Mouse (Mus musculus): ENCODE measurements around the gene Lamb3.

Gene Lamb3

GRCm38 (mm10) chr1:193310519-193311085, 103.1 kb downstream of the Lamb3 start:
- in situ Hi-C loops (cut with MboI, MseI): no loop called here

DNA sequence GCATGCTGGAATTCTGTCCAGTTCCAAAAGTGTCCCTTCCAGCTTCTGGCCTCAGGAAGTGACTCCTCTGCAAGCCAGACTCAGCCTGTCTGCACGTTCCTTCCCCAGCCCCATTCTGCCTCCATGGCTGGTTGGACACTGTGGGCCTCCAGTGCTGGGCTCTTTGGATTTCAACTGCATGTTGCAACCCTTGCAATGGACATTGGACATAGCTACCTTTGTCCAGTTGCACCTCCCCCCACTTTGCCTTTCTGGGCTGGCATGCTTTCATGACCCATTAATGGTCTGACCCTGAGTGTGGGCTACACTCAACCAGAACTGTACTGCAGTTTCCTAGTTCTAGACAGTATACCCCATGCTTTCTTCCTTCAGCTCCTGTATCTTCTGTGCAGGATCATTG, 104.1 kb downstream of the Lamb3 start:
- in situ Hi-C loops (cut with MboI, MseI): no loop called here

DNA sequence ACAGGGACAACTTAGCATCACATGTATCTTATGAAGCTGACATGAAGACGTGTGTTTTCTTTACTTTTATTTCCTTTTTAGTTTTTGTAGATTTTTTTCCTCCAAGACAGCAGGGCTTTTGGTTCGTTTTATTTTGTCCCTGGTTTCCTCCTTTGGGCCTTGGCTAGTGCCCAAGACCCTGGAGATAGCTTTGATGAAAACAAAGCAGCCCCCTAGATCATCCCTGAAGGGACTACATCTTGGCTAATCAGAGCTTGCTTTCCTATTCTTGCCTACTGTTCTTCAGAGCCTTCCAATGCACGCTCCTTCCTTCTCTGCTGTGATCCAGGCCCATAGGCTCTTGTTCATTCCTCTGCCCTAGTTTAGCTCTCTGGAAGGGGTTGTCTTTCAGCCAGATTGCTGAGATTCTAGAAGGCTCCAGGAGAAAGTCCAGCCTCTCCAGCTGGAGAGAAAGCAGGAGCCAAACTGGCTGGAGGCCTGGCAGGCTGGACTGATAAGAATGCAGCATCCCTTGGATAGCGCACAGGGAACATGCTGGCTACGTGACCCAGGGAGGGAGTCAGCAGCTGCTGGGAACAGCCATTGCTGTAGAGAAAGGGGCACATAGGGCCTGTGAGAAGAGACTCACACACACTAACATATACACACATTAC, 108.3 kb downstream of the Lamb3 start:
- in situ Hi-C loops (cut with MboI, MseI): no loop called here

DNA sequence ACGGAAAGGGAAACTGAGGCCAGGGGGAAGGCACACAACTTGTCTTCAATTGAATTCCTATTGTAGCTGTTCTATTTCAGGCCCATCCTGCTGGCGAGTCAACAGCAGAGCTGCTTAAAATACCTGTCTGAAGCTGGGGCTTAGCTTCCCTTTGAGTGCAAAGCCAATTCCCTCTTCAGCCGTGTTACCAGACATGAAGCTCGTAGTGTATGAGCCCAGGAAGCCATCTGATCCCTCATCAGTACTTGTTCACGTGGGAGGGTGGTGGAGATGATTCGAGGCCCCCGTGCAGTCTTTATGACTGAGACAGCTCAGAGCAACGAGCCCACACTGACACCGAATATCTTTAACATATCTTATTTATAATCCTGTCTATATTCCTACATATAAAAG, 108.9 kb downstream of the Lamb3 start:
- in situ Hi-C loops (cut with MboI, MseI): no loop called here

DNA sequence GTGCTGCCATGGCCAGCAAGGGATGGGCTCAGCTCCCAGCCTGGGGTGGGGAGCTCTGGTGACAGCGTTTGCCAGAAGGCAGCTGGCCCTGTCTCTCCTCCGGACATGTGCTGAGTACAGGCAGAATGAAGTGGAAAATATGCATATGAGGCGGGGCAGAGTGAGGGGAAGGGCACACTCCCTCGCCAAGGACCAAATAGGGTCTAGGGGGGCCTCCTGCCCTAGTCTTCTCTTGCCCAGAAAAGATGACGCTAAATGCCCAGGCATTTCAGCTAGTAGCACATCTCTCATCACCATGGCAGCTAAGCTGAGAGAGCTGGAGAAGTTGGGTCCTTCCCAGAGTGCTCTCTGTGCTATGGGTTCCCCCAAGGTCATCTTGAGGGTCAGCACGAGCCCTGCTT, 109.7 kb downstream of the Lamb3 start:
- in situ Hi-C loops (cut with MboI, MseI): no loop called here

DNA sequence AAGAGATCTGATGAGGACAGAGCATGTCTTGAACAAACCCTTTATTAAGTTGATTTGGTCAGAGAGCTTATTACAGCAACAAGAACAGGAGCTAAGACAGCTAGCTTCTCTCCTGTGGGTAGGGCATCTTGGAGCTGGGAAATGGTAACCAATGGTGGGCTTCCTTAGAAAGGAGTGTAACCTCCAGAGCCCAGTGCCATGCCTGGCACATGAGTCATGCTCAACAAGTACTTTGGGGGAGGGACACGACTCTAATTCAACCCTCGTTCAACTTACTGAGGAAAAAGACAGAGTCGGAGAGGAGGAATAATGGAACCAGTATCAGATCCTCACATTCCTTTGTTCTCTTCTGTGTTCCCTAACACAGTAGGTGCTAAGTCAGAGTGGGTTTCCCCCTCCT, 112.2 kb downstream of the Lamb3 start:
- in situ Hi-C loops (cut with MboI, MseI): no loop called here

- in situ Hi-C loops (cut with MboI, MseI): no loop called here
Measured at GRCm38 (mm10) chr1:193320398-193320797, 112.9 kb downstream of the Lamb3 start.

- in situ Hi-C loops (cut with MboI, MseI): no loop called here
Measured at GRCm38 (mm10) chr1:193323686-193324085, 116.2 kb downstream of the Lamb3 start.

DNA sequence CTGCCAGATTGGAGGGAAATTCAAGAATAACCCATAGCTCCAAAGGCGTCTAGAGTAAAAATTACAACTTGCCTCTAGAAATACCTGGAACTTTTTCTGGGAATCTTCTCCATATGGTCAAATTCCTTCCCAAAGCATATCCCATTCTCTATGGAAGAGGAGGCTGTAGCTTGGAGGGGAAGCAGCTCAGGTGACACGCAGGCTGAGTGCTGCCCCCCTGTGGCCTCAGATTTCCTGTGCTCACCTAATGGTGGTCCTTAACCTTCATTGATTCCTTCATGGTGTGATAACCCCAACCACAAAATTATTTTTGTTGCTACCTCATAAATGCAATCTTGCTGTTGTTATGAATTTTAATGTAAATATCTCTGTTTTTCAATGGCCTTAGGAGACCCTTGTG, 116.7 kb downstream of the Lamb3 start:
- in situ Hi-C loops (cut with MboI, MseI): no loop called here

DNA sequence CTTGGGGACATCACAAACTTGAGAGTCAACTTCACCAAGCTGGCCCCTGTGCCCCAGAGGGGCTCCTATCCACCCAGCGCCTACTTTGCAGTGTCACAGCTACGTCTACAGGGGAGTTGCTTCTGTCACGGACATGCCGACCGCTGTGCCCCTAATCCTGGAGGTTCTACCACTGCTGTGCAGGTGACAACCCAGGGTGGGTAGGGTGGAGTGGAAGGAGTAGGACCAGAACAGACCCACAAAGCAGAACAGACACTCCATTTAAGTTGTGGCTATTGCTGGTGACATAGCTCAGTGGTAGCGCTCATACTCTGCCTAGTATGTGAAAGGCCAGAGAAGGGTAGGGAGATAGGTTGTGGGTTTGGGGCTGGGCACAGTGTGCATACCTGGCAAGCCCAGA, 118.4 kb downstream of the Lamb3 start:
- in situ Hi-C loops (cut with MboI, MseI): loop anchor here (5.0 kb wide), 3 partner anchors 59 to 119 kb away; partner anchors contain the start of genes Hsd11b1 (in 1 of the 2) and Lamb3 (in 1 of the 2)

GRCm38 (mm10) chr1:193326456-193327145, 119.1 kb downstream of the Lamb3 start:
- in situ Hi-C loops (cut with MboI, MseI): loop anchor here (5.0 kb wide), 3 partner anchors 59 to 119 kb away; partner anchors contain the start of genes Hsd11b1 (in 1 of the 2) and Lamb3 (in 1 of the 2)

DNA sequence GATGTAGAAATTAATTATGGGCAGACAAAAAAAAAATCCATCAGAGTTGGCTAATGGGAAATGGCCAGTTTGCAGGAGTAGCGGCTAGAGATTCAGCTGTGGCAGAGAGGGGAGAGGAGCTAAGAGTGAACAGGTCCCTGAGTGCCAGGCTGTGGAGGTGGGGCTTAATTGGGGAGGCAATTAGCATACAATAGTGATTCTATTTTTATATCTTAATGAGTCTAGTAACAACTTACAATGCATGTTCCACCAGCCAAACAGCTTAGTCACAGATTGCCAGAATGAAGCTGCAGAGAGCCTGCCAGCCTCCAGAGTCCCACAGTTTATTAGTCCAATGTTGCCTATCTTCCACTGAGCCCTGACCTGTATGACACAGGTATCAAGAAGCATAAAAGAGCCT, 119.7 kb downstream of the Lamb3 start:
- in situ Hi-C loops (cut with MboI, MseI): loop anchor here (5.0 kb wide), 3 partner anchors 60 to 120 kb away; partner anchors contain the start of genes Hsd11b1 (in 1 of the 2) and Lamb3 (in 1 of the 2)

DNA sequence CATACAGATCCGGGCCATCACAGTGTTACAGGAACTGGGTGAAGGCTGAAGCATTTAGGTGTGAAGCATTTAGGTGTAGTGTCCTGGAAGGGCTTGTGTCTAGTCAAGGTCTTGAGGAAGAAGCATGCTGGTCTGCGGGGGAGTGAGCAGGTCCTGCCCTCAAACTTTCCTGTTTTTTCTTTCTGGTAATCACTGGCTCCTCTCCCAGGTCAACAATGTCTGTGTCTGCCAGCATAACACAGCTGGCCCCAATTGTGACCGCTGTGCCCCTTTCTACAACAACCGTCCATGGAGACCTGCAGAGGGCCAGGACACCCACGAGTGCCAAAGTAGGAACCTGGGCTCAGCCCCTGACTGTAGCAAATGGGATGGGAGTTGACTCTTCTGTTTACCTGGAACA, 120.2 kb downstream of the Lamb3 start:
- in situ Hi-C loops (cut with MboI, MseI): loop anchor here (5.0 kb wide), 3 partner anchors 60 to 120 kb away; partner anchors contain the start of genes Hsd11b1 (in 1 of the 2) and Lamb3 (in 1 of the 2)

DNA sequence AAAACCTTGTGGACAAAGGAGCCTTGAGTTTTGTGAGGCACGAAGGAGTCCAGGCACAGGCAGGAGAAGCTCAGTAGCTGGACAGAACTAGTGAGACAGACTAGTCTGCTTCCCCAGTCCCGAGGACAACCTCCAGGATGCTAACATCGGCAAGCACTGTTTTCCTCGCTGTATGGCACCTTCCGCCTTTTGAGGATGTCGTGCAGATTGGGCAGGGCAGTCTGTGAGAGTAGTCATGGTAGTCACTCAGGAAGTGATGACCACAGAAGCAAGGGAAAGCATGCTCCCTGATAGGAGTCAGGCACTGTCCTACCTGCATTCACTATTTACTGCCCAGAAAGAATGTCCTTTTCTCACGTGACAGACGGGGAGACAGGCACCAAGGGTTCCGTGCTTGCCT, 122.1 kb downstream of the Lamb3 start:
- in situ Hi-C loops (cut with MboI, MseI): loop anchor here (5.0 kb wide), 3 partner anchors 62 to 122 kb away; partner anchors contain the start of genes Hsd11b1 (in 1 of the 2) and Lamb3 (in 1 of the 2)

DNA sequence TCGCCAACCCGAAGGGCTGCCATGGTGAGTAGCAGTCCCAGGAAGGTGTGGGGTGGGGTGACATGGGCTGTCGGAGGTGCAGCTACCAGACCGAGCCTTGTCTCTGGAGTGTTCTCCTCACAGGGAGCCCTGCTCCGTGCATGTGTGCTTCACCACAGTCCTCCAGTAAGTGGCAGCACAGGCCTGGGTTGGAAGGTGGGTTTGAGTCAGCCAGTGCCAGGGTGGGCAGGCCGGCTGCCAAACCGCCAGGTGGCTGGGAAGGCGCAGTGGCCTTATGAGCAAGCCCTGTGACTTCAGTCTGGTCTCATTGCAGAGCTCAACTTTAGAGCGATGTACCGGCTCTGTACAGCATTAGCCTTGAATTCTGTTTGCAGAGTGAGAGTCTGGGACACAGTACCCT, 122.7 kb downstream of the Lamb3 start:
- in situ Hi-C loops (cut with MboI, MseI): loop anchor here in 1 of 2 experiments (5.0 to 10.0 kb wide), 2 partner anchors 47 to 1865 kb away; no protein-coding TSS in a partner anchor

- in situ Hi-C loops (cut with MboI, MseI): loop anchor here in 1 of 2 experiments (5.0 to 10.0 kb wide), 2 partner anchors 47 to 1866 kb away; no protein-coding TSS in a partner anchor
Measured at GRCm38 (mm10) chr1:193330626-193331025, 123.1 kb downstream of the Lamb3 start.

- in situ Hi-C loops (cut with MboI, MseI): loop anchor here in 1 of 2 experiments (5.0 to 10.0 kb wide), 2 partner anchors 45 to 1867 kb away; no protein-coding TSS in a partner anchor
Measured at GRCm38 (mm10) chr1:193332018-193332417, 124.5 kb downstream of the Lamb3 start.

- in situ Hi-C loops (cut with MboI, MseI): loop anchor here in 1 of 2 experiments (5.0 to 10.0 kb wide), 2 partner anchors 45 to 1868 kb away; no protein-coding TSS in a partner anchor
Measured at GRCm38 (mm10) chr1:193332671-193333070, 125.2 kb downstream of the Lamb3 start.

GRCm38 (mm10) chr1:193333776-193334175, 126.3 kb downstream of the Lamb3 start:
- in situ Hi-C loops (cut with MboI, MseI): loop anchor here in 1 of 2 experiments (5.0 to 10.0 kb wide), 2 partner anchors 44 to 1869 kb away; no protein-coding TSS in a partner anchor

DNA sequence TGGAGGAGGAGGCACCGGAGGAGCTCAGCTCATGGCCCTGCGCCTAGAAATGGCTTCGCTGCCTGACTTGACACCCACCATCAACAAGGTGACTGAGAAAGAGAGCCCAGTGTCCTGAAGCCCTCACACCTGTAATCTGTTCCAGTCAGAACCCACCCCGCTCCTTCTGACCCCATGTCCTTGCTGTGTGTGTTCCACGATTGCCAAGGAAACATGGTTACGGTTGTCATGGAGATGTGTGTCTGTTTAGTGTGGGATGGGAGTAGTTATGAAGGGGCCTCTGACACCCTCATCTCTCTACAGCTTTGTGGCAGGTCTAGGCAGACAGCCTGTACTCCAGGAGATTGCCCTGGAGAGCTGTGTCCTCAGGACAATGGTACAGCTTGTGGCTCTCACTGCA, 127.0 kb downstream of the Lamb3 start:
- in situ Hi-C loops (cut with MboI, MseI): loop anchor here in 1 of 2 experiments (5.0 to 10.0 kb wide), 2 partner anchors 43 to 1870 kb away; no protein-coding TSS in a partner anchor

All from T-helper 17 cell (primary cell).